Mouse (Mus musculus) thymus, postnatal 36 days (tissue): ENCODE results near the gene Lgals7.

Source experiments
- DNase-seq, 2 experiments: peaks; one replicate each; pipeline ENCODE4 v3.0.0; 2022; ENCODE audit warnings: mixed read lengths in 2 of 2

Gene Lgals7

GRCm38 (mm10) chr7:28863540-28863939 is at the start of gene Lgals7:
Gene Lgals7, plus strand, starts transcription at chr7:28863853.
- DNase-seq = no peak

- DNase-seq = no peak
These were observed 49.2 kb upstream of the Lgals7 start for GRCm38 (mm10) chr7:28814306-28815034.

DNA sequence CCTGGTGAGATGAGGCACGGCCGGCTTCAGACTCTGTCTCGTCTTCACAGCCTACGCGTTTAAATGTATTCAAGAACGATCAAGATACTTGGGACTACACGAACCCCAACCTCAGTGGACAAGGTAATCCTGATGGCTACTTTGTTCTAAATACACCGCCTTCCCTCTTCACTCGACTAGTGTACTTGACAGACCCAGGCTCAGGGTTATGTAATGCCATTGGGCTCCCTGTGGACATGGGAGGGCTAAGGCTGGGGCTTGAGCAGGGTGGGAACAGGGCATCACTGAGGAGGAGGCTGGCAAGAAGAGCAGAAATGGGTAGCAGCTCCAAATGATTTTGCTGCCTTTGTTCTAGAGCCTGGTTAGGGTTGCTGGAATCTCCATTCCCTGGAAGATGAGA is 48.4 kb upstream of the Lgals7 start:
- DNase-seq = no peak

DNA sequence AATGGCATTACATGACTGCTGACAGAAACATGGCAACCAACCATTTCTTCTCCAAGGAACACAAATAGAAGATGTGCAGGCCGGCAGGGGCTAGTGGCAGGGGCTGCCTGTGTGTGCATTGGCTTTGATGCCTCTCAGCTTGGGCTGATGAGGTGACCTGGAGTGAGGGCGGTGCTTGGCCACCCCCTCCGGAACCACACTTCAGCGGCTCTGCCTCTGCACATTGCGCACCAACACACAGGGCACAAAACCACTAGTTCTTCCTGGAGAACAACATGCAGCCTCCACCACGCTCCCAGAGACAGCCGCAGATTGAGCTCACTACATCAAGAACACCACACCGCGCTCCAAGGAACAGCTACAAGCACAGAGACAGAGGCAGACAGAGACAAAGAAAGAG is 47.5 kb upstream of the Lgals7 start:
- DNase-seq = no peak

GRCm38 (mm10) chr7:28816920-28817319 is 46.7 kb upstream of the Lgals7 start:
- DNase-seq = no peak

DNA sequence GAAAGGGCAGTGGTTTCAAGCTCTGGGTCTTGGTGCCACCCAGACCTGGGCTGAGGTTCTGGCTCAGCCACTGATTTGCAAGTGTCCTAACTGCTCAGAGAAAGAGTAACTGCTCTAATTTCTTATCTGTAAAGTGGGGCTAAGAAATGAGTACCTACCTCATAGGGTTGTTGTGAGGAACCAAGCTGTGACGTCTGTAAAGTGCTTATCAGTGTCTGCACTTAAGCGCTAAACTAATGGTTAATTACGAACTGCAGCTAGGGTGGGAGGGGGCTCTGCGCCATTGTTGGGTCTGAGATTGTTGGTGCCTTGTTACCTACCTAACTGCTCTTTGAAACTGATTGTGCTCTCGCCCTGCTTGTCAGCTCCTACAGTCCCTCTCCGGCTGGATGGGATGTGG is 46.1 kb upstream of the Lgals7 start:
- DNase-seq = no peak

DNA sequence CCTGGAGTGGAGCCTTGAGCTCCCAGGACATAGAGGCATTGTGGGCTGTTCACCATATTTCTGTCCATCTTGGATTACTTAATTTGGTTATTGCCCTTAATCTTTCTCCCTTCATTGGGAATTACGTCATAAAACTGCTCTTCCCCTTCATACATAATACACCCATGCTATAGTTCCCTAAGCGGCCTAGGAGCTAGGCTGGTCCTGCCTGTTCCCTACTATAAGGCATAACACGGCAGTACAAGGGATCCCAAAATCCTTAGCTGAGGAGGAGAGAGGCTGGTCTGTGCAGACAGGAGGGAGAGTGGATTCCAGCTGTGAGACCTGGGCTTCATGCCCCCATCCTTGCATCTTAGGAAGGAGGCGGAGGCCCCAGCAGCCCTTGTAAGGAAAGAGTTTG is 45.7 kb upstream of the Lgals7 start:
- DNase-seq = no peak

DNA sequence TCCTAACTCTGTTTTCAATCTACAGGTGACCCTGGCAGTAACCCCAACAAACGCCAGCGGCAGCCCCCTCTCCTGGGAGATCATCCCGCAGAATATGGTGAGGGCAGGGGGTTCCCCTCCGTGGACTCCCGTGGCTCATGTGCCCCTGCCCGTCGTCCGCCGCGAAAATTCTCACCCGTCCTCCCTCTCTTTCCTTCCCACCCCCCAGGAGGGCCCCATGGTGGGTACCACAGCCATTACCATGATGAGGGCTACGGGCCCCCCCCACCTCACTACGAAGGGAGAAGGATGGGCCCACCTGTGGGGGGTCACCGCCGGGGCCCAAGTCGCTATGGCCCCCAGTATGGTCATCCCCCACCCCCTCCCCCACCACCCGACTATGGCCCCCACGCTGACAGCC is 45.2 kb upstream of the Lgals7 start:
- peak in 1 of 2 experiments; percentile 38 for DNase-seq

GRCm38 (mm10) chr7:28818861-28819452 is 44.7 kb upstream of the Lgals7 start:
- DNase-seq = no peak

DNA sequence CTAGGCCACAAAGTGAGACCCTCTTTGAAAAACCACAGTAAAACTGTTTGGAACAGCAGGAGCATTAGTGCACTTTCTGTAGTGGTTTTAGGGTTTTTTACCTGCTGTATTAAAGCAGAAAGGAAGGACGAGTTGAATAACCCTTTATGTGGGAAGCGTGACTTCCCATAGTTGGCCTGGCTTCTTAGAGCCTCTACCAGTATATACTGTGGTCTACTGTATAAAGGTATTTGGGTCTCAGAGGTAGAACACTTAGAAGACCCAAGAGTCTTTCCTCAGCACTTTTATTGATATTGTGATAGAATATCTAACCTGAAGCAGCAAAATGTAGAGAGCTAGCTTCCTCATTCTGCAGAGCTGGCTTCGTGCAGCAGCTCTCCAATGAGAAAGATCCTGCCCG is 44.1 kb upstream of the Lgals7 start:
- DNase-seq = no peak

GRCm38 (mm10) chr7:28820358-28821260 is 43.0 kb upstream of the Lgals7 start:
- no peak for DNase-seq

DNA sequence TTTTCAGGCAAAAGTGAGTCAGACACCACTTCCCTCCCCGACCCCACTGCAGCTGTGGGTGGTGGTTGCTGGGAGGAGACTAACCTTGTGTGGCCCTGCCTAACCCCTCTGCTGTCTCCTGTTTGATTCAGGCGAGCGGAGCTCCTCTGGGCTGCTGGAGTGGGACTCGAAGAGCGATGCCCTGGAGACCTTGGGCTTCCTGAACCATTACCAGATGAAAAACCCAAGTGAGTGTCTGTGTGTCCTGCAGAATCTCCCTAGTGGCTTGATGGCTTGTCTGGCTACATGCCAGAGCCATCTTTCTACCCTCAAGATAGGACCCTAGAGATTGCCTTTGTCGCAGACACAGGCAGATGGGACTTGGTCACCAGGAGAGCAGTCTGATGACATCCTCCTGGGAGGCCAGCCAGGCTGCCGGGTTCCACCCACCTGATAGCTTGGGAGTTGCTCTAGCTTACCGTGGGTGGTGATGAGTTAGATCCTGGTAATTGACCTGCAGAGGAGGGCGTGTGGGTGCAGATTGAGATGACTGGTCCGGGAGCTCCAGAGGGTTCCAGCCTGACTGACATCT is 42.3 kb upstream of the Lgals7 start:
- DNase-seq = no peak

- DNase-seq = no peak
These were observed 41.1 kb upstream of the Lgals7 start for GRCm38 (mm10) chr7:28822556-28822955.

- DNase-seq = no peak
These were observed 40.4 kb upstream of the Lgals7 start for GRCm38 (mm10) chr7:28822993-28823903.

DNA sequence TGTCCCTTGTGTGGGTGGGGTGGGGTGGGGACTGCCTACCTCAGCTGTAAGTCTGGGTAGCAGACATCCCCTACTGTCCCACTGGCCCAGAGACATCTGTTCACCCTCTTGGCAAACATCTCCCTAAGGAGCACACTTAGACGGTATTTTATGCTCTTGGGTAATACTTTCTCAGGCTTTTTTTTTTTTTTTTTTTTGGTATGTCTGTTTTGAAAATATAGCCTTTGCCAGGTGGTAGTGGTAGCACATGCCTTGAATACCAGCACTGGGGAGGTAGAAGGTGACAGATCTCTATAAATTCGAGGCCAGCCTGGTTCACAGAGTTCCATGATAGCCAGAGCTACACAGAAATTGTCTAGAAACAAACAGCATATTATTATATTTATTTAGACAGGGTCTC is 39.7 kb upstream of the Lgals7 start:
- DNase-seq = no peak

- peak; percentile 89 to 90 for DNase-seq
These were observed 38.5 kb upstream of the Lgals7 start, which contains the start of gene Ech1 for GRCm38 (mm10) chr7:28824941-28825685. Gene Ech1, plus strand, starts transcription at chr7:28825217.

DNA sequence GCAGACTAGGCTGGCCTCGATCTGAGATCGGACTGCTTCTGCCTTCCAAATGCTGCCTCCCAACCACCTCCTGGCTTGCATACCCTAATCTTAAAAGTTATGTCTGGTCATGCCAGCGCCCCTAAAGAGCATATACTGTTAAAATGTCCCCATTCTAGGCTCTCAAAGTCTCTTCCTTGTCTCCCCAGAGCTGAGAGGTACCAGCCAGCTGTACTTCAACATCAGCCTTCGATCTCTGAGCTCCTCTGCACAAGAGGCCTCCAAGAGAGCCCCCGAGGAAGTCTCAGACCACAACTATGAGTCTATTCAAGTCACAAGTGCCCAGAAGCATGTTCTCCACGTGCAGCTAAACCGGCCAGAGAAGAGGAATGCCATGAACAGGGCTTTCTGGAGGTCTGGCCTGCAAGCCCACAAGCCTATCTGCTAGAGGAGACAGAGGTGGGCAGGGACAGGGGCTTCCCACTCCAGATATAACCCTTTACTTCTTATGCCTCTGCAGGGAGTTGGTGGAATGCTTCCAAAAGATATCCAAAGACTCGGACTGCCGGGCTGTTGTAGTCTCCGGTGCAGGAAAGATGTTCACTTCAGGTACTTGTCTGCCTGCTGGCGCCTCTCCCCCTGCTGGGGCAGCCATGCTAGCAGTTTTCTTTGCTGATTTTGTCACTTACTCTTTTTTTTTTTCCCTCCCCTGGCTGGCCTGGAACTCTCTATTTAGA is 37.8 kb upstream of the Lgals7 start:
- peak; percentile 61 to 66 for DNase-seq

DNA sequence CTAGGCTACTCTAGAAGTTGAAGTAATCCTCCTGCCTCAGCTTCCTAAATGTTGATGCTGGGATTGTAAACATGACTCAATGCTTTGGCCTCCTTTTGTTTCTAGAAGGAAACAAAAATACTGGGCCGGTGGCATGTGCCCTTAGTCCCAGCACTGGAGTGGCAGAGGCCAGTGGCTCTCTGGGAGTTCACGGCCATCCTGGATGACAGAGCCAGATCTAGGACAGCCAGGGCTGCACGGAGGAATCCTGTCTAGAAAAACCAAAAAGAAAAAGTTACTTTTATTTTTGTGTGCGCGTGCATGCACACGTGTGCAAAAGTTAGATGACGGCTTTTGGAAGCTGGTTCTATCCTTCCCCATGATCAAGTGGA is 37.3 kb upstream of the Lgals7 start:
- no peak for DNase-seq

DNA sequence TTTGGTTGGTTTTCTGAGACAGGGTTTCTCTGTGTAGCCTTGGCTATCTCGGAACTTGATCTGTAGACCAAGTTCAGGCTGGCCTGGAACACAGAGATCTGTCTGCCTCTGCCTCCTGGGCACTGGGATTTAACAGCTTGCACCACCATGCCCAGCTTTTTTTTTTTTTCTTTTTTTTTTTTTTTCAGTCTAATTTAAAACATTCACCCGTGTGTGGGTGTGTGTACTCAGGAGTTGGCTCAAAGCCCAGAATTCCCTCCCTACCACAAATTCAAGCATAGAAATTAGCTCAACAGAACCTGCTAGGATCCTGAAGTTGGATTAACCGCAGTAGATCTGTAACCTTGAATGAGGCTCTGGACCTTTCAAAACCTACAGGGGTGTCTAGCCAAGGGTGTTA is 36.3 kb upstream of the Lgals7 start:
- DNase-seq = no peak

DNA sequence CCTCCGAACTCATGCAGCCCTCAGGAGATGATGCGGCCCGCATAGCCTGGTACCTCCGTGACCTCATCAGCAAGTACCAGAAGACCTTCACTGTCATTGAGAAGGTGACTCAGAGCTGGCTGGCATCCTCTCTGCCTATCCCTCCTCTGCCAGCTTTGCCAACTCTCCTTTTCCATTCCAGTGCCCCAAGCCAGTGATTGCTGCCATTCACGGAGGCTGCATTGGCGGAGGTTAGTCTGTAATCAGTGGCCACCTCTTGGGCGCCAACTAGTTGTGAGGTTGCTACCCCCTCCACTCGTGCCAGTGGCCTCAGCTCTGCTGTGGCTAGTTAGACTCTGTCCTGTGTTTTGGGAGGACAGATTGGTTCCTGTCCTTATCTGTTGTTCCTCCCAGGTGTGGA is 33.8 kb upstream of the Lgals7 start:
- DNase-seq = no peak

GRCm38 (mm10) chr7:28830981-28831380 is 32.7 kb upstream of the Lgals7 start:
- DNase-seq = no peak
